Mouse (Mus musculus) gastrocnemius, adult 8-10 months (tissue): Measurements from ENCODE around the gene Gabrb2. TPM values are rescaled to one million over a fixed set of nuclear protein-coding genes. Genes with fewer than 3 reads are reported as not detected.

ENCODE experiments used
- DNase-seq, 2 experiments: peaks; one replicate each; pipeline ENCODE4 v3.0.0; 2022; ENCODE audit warnings: low spot score in 2 of 2
- total RNA-seq, 4 experiments: library from RNA; stranded (reverse); gene quantifications; 2 replicates each; pipeline ENCODE4 v1.2.4; 2022

Gabrb2 gene
- total RNA-seq, 4 experiments from 2014 or later, result 0.15 to 0.46 (median 0.21) TPM

DNA sequence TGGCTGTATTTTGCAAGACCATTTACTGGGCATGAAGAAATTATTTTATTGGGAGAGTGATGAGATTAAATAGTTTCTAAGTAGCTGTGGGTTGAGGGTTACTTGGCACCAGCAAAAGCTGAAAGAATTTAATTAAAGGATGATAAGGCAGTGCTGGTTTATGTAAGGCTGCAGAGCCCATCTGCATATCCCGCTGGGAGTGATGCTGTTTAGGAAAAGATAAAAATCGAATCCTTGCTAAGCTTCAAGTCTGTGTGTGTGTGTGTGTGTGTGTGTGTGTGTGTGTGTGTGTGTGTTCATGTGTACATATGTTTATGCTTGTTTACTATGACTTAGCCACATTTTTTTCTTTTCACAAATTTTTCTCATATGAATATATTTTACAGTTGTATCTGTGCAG lies 113.0 kb downstream of the Gabrb2 start:
- no peak for DNase-seq

DNA sequence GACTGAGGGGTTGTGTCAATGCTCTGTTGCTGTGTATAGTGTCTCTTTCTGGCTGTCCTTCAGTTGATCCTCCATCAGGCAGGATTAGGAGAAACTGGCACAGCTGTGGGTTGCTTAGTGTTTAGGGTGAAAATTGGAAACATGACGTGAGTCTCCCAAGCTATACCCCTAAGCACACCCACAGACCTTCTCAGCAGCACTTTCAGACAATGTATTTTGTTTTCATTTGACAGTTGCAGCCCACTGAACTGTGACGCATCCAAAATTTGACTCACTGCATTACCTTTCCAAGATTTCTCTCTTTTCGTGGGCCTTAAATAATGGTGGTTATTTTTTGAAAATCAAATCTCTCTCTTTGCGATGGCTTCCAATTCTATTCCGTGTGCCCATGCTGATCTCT lies 115.7 kb downstream of the Gabrb2 start:
- DNase-seq, result no peak

DNA sequence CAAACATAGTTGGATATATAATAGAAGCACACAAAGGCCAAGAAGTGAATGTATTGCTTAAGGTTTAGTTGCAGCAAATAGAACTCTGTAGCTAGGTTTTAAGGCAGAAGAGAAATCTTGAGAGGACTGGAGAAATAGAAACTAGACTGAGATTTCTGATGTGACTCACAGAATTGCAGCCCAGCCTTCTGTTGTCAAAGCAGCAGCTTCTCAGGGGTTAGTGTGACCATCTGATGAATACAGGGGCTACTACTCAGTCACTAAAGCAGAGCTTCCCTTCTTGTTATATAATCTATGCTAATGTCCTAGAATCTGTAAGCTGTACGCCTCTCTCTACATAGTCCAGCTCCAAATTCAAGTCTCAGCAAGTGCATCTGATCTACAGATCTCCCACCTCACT lies 116.3 kb downstream of the Gabrb2 start:
- no peak for DNase-seq

DNA sequence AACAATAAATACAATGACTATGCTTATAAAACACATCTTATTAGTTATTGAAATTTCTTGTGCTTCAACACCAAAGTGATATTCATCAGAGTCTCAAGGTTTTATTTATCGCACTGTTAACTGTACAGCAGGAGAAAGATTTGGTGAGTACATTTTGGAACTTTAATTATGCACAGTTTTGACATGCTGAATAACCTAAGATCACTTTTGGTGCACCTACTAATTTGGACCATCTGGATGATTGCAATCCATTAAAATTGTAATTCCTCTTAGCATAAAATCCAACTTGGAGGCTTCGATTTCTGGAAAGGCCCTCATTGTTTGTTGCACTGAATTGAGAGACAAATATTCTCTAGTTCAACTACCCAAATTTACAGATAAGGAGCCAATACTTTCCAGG lies 123.3 kb downstream of the Gabrb2 start:
- no peak for DNase-seq

DNA sequence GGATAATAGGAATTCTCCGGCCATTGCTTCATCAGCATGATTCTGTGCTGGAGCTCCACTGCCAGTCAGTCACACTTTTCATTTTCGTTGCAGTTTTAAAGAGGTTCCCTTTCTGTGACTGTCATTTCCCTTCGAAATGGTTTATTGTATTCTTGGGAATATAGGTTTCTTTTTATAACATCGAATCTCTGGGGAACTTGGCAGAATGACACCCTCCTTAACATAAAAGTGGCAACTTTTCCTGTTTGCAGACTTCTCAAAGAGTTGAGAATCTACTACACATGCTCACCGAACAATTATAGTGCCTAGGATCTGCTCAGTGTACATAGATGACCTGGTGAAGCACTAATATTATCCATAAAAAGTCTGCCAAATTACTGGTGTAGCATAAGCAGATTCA lies 146.5 kb downstream of the Gabrb2 start:
- no peak for DNase-seq

DNA sequence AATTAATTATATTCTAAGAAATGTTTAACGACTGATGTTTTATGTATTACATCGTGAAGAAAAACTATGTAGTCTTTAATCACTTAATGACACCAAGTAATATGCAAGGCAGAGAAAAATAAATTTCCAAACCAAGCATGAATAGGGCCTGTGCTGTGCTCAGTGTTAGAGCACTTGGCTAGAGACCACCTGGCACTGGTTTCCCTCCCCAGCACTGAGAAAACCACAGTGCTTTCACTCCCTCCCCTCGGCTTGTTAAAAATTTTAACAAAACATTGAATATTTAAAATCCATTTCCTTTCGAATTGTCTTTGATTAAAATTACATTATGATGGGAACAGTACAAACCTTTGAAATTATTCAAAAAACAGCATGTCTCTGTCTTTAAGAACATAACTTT lies 151.9 kb downstream of the Gabrb2 start:
- DNase-seq, result peak in 1 of 2 experiments; percentile 8

DNA sequence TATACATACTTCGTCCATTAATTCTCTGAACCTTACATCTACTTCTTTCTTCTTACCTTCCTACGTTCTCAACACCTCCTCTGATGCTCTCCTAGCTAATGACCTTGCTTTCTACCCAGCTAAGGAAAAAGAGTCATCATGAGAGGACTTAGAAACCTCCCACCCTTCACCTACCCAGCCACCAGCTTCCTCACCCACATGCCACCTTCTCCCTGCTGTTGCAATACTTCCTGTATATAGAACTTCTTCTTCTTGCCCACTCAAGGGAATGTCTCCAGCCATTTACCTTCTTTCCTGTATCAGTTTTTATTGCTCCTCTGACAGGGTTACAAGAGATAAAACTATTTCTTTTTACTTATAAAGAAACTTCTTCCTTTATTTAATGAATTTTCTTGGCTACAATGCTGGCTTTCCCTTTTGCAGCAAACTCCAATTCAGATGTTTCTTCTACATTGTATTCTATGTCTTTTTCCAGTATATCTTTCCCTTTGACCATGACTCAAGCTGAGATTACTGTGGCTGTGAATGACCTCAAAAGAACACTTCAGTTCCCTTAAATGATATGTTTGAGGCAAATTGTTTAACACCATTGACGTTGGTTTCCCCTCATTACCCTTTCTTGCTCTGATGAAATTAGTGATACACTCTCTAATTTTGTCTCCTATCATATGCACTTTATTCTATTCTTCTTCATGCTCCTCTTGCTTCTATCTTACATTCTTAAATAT lies 155.8 kb downstream of the Gabrb2 start:
- no peak for DNase-seq

DNA sequence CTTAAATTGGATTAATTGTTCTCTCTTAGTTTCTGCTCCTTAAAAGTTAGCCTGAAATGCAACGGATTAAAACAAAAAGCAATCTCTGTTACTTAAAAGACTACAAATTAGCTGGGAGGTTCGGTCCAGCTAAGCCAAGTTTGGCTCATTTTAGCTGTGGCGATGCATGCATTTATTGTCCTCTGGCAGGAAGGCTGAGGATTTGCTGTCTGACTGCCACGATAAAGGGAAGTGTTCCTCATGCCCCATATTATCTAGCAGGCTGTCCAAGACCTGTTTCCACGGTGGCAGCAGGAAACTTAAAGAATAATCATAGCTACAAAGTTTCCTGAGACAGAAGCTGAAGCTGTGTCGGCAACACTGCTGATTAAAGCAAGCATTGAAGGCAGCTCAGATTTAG lies 160.2 kb downstream of the Gabrb2 start:
- no peak for DNase-seq

DNA sequence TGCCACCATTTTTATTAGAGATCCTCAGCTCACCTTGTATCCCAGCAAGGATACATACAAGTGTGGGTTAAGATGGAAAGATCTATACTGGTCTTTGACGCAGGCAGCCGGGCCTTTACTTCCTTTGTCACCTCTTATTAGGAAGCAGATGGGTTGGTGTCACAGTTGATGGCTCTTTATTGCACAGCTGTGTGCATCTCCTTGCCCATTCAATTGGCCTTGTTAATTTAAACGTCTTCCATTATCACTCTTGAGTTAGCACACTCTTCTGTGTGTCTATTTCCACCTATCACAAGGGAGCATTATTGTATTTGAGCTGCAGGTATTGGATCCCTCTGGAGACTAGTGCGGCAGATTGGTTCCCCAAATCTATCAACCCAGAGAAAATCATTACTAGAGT lies 161.6 kb downstream of the Gabrb2 start:
- no peak for DNase-seq

DNA sequence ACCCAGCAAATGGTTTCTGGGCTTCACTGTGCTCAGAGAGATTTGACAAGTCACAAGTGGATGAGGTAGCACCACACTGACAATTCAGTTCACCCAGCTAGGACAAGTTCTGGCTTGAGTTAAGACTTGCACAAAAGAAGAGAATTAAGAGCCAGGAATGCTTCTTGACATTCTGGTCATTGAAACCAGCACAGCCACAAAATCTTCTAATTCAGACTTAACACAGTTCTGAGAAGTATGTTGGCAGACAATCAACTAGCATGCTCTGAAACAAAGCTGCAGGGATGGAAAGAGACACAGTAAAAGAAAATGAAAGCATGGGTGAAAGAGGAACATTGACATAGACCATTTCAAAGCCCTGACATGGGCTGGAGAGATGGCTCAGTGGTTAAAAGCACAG lies 162.2 kb downstream of the Gabrb2 start:
- DNase-seq, result no peak

DNA sequence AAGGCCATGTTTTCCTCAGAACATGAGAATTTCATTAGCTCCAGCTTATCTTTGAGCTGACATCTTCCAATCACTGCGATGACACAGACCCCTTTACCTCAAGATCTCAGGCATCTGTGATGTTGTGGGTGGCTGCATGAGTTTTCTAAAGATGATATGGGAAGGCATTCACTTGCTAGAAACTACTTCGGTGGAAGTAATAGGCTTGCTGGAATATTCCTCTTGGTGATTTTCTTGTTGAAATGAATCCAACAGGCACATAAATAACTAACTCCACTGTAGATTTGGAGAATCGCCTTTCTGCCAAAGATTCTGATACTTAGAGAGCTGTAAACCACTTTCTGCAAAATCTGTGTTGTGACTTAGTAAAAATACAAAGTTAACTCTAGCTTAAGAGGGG lies 172.9 kb downstream of the Gabrb2 start:
- DNase-seq, result no peak

DNA sequence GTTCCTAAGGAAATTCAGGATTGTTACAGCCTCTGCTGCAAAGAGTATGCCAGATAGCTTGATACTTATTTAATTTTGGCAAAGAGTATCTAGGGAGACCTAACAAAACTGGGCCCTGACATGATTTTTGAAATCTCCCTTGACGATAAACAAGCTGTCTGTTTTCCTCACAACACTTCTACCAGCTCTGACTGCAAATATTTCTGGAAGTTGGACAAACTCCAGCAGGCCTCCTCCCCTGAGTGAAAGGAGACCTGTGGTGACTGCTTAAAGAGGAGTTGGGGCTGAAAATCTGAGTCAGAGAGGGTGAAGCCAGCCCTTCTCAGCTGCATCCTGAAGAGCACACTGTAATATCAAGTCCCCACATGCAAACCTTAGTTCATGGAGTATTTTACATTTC lies 186.7 kb downstream of the Gabrb2 start:
- peak; percentile 8 to 18 for DNase-seq

DNA sequence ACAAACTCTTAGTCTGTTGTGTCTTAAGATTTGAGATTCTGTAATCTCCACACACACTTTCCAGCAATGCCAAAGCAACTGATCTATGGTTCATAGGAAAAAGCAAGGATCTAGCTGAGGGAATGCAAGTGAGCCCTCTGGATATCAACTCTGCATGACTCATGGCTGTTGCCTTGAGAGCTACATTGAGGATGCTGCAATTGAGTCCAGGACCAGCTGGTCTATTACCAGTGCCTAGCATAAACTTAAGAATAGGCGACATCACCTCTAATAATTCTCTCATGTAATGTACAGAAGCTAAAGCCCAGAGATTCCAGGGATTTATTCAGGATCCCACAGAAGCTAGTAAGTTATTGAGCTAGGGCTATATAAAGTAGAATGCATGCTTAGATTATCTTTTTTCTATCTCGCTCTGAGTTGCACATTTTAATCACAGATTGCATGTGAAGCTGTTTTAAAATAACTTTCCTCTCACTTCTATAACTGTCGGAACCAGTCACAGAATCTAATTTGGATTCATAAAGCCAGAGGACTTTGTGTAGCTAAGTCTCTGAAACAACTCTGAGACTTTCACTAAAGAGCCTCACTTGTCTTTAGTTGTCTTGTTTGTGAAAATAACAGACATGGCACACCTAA lies 189.7 kb downstream of the Gabrb2 start:
- DNase-seq, result no peak

DNA sequence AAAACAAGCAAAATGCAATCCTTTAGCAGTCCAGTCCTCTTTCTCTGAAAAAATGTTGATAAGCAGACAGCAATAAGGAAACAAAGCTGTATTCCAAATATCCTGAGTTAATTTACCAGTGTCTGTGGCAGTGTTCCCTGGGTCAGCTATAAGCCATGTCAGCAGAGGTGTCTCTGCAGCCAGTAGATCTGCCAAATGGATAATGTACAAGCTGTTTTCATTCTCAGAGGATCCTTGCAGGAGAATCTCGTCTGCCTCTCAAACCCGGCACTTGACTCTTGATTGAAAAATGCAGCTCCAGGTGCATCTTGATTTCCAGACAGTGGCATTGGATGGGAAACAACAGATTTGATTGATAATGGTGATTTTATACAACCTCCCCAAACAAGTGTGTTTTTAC lies 198.6 kb downstream of the Gabrb2 start:
- DNase-seq, result no peak

DNA sequence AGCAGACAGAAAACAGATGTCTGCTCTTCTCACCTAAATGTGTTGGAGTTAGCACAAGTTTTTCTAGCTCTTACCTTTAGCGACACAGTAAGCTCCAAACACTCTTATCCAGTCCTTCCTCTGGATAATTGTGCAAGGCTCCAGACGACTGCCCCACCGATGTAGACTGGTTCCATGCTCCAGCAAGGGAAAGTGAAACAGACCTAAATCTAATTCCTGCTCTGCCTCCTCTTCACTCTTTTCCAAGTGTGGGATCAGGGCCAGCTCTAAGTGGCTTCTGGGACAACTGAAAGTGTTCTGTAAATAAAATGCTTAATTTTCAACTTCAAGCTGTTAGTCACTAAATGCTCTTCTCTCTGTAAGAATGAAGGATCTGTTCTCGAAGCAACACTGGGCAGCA lies 201.6 kb downstream of the Gabrb2 start:
- no peak for DNase-seq

DNA sequence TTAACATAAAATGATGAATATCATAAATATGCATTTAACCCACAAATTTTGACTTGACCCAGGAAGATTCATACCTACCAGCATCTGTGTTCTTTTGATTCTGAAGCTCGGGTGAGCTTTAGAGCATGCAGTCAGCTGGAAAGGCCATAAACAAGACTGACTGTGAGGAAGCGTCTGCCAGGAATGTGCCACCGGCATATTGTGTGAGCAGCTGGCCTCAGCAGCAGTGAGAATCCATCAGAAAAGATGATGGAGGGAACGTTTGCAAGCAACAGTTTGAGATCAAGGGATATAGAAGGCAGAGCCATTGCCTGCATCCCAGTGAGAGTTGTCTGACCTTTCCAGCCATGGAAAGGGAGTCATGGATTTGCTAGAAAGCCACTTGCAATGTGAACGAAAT lies 230.6 kb downstream of the Gabrb2 start:
- DNase-seq, result no peak

DNA sequence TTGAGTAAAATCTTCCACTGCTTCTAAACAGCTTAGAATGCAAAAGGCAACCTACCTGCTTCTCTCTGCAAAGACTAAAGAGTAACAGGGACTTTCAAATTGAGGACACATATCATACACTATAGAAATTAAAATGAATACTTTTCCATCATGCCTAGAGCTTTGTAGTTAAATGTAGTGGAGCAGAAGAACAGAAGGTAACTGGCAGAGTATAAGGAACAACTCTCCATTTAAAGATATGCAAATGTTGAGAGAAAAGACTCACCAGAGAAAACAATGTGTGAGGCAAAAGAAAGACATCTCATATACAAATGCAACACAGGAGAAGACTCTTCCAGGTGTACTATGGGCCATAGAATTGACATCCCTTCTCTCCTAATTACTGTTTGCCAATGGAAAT lies 232.0 kb downstream of the Gabrb2 start:
- DNase-seq, result no peak

DNA sequence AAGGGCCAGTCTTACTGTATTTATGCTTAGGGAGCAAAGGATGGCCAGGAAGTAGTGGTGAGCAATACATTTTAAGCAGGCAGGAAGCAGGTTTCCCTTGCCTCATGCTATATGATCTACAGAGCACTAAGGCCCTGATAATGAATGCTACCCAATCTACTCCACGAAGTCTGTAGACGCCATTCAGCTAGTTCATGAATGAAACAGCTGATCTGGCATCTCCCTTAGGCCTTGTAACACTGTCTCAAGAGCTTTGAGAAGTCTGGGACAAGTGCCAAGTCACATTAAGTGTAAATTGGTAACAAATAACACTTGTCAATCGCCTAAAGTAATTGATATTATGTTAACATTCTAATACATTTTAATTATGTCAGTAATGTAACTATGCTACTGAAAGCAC lies 234.6 kb downstream of the Gabrb2 start:
- DNase-seq, result no peak

DNA sequence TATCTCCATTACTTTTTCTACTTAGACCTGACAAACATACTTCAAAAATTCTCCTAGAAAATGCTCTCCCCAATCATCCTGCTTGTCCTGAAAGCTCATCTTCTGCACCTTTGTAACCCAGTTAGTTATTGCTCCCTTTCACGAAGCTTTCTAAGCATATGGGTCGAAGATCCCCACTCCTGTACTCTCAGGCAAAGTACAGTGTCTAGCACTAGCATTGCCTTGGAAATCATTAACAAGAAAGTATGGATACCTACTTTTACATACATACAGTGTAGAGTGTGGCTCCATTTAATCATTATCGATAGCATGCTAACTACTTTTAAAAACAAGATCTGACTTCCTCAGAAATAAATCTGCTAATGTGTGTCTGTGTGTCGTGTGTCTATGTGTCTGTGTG lies 249.1 kb downstream of the Gabrb2 start:
- no peak for DNase-seq
